Mouse (Mus musculus) Muller cell, postnatal 12 days (primary cell): ENCODE results near the gene Stat3.
A peak's percentile ranks its signal among the peaks of the same experiment; 100 is the strongest.

Experiments
- DNase-seq: peaks from one replicate; pipeline ENCODE4 v3.0.0-alpha.2; 2015; ENCODE audit errors: inconsistent ontology term

The Stat3 gene

GRCm38 (mm10) chr11:100855178-100855577 lies 84.2 kb downstream of the Stat3 start:
- DNase-seq = no peak

- DNase-seq = no peak
These were observed 85.1 kb downstream of the Stat3 start for GRCm38 (mm10) chr11:100854268-100854667.

GRCm38 (mm10) chr11:100853018-100853417 lies 86.3 kb downstream of the Stat3 start:
- DNase-seq = no peak

- DNase-seq = no peak
These were observed 87.3 kb downstream of the Stat3 start for GRCm38 (mm10) chr11:100852088-100852487.

- DNase-seq = peak; percentile 40
These were observed 88.4 kb downstream of the Stat3 start for GRCm38 (mm10) chr11:100850778-100851528.

- peak; percentile 83 for DNase-seq
These were observed 89.1 kb downstream of the Stat3 start, which contains the start of gene Stat5b for GRCm38 (mm10) chr11:100850038-100850777. Stat5b (minus strand) TSS chr11:100850724.

GRCm38 (mm10) chr11:100849456-100850037 lies 89.8 kb downstream of the Stat3 start:
- peak; percentile 46 for DNase-seq

- DNase-seq = no peak
These were observed 90.5 kb downstream of the Stat3 start for GRCm38 (mm10) chr11:100848789-100849379.

- DNase-seq = no peak
These were observed 91.3 kb downstream of the Stat3 start for GRCm38 (mm10) chr11:100848080-100848479.

- DNase-seq = no peak
These were observed 91.8 kb downstream of the Stat3 start for GRCm38 (mm10) chr11:100847572-100847971.

GRCm38 (mm10) chr11:100845793-100846192 lies 93.5 kb downstream of the Stat3 start:
- DNase-seq = no peak

- DNase-seq = no peak
These were observed 95.2 kb downstream of the Stat3 start for GRCm38 (mm10) chr11:100844121-100844520.

GRCm38 (mm10) chr11:100843070-100843669 lies 96.2 kb downstream of the Stat3 start:
- DNase-seq = no peak

- no peak for DNase-seq
These were observed 97.3 kb downstream of the Stat3 start for GRCm38 (mm10) chr11:100842025-100842424.

GRCm38 (mm10) chr11:100840866-100841265 lies 98.5 kb downstream of the Stat3 start:
- DNase-seq = no peak

- no peak for DNase-seq
These were observed 99.8 kb downstream of the Stat3 start for GRCm38 (mm10) chr11:100839523-100839922.

GRCm38 (mm10) chr11:100838894-100839293 lies 100.4 kb downstream of the Stat3 start:
- DNase-seq = no peak

- DNase-seq = no peak
These were observed 102.2 kb downstream of the Stat3 start for GRCm38 (mm10) chr11:100836923-100837702.
